Mouse (Mus musculus) heart, embryonic 11.5 days (tissue): Measurements from ENCODE around the gene Dock4. TPM values are rescaled to one million over a fixed set of nuclear protein-coding genes. Genes with fewer than 3 reads are reported as not detected.

Experiments
- ATAC-seq: fragments of 200-750 bp; cut with Nextera tagmentation; replicated peaks from 2 replicates; pipeline ENCODE4 v1.8.0; 2017; ENCODE audit warnings: moderate library complexity; ENCODE audit not compliant: insufficient number of reproducible peaks, low FRiP score, low TSS enrichment
- H3K27ac ChIP-seq: fragments of 300-500 bp; sonication (generic); 2 replicates; pipeline ENCODE4 v1.5.1; 2014; ENCODE audit warnings: mild to moderate bottlenecking, low read depth, low read length
- H3K27me3 ChIP-seq: fragments of 300-500 bp; sonication (generic); 2 replicates; pipeline ENCODE4 v1.6.1; 2014; ENCODE audit warnings: mild to moderate bottlenecking, low read length, mixed read lengths; ENCODE audit not compliant: control insufficient read depth, insufficient read depth
- H3K36me3 ChIP-seq: fragments of 300-500 bp; sonication (generic); 2 replicates; pipeline ENCODE4 v1.6.1; 2014; ENCODE audit warnings: mild to moderate bottlenecking, low read length, moderate library complexity, mixed read lengths; ENCODE audit not compliant: control insufficient read depth, insufficient read depth
- H3K4me1 ChIP-seq: fragments of 300-500 bp; sonication (generic); 2 replicates; pipeline ENCODE4 v1.6.1; 2014; ENCODE audit warnings: low read length; ENCODE audit not compliant: control insufficient read depth, insufficient read depth
- H3K4me2 ChIP-seq: fragments of 300-500 bp; sonication (generic); 2 replicates; pipeline ENCODE4 v1.6.1; 2014; ENCODE audit warnings: mild to moderate bottlenecking, moderate library complexity
- H3K4me3 ChIP-seq: fragments of 300-500 bp; sonication (generic); 2 replicates; pipeline ENCODE4 v1.5.1; 2014; ENCODE audit warnings: low read depth, low read length
- H3K9ac ChIP-seq: fragments of 300-500 bp; sonication (generic); 2 replicates; pipeline ENCODE4 v1.6.1; 2014; ENCODE audit warnings: mild to moderate bottlenecking, low read depth, low read length, moderate library complexity
- H3K9me3 ChIP-seq: fragments of 300-500 bp; sonication (generic); replicated peaks from 2 replicates; pipeline ENCODE4 v1.6.1; 2016; ENCODE audit warnings: low read length; ENCODE audit not compliant: control insufficient read depth
- WGBS: fragments of 180-500 bp; shearing (Covaris S2); extraction: QIAGEN DNeasy Blood & Tissue Kit; methylation state at CpG from one replicate; pipeline ENCODE4 v1.1.7; 2014; ENCODE audit not compliant: insufficient replicate concordance; 5-methylcytosine and 5-hydroxymethylcytosine counted together
- polyA plus RNA-seq: library from polyadenylated mRNA; unstranded; fragments of >200 nt; fragmentation: Nextera tagmentation; extraction: Ambion mirVana; gene quantifications from 2 replicates; pipeline ENCODE4 v1.2.1, GENCODE M21; 2014

Dock4 gene
- polyA plus RNA-seq, 1 experiment from 2014 or later: 8.1 TPM

DNA sequence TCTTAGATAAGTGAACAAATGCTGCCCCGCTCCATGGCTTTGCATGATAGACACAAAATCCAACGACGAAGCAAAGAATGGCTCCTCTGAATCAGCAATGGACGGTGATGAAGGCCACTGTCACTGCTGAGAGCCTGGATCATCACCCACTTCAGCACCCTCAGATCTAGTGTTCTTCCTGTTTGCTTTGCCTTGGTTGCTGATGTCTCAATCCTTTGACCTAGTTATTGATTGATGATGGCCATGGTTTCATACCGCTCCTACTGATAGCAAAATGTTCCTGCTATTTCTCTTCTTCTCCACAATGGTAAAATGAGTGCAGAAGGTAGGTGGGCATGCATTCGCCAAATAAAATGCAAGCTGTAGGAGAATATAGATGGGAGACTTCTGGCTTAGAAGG, 150.7 kb downstream of the Dock4 start:
- H3K4me1 ChIP-seq: peaks cover 3% of the 10 kb centered on the region; the same call in 1 of the 2 replicates
- H3K4me3 ChIP-seq: no peak overlapping the region
- H3K27ac ChIP-seq: no peak overlapping the region
- no peaks in the 10 kb centered on the region for H3K9me3 ChIP-seq
- no peak for ATAC-seq
- no peaks in the 10 kb centered on the region for H3K27me3 ChIP-seq
- WGBS: 52% methylated on average over 6 of the region's 6 CpGs
- no peak overlapping the region for H3K4me2 ChIP-seq
- no peaks in the 10 kb centered on the region for H3K36me3 ChIP-seq
- no peak overlapping the region for H3K9ac ChIP-seq

DNA sequence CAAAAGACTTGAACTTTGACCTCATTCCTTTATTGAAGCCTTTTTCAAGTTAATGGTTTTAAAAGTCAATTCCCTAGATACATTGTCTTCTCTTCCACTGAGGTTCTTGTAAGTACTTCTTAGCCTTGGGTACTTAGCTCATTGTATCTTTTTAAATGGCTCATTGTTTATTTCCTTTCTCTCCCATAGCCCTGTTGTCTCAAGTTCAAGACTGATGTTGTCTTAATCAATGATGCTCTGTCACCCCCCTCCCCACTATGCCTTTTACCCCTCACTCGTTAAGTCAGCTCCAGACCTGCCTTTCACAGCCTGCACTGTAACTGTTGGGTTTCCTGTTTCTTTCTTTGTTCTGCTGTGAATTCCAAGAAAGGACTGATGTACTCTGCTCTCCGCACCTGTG, 154.2 kb downstream of the Dock4 start:
- Histone ChIP-seq H3K9me3 (no peaks in the 10 kb centered on the region), H3K27me3 (no peaks in the 10 kb centered on the region), H3K4me1 (no peaks in the 10 kb centered on the region), H3K27ac (no peak overlapping the region), H3K9ac (no peak overlapping the region), H3K4me2 (no peak overlapping the region), H3K36me3 (no peaks in the 10 kb centered on the region), H3K4me3 (no peak overlapping the region)
- 64% methylated on average over 2 of the region's 2 CpGs for whole genome bisulfite sequencing
- ATAC-seq: no peak

- no peak for ATAC-seq
Observed at GRCm38 (mm10) chr12:40605565-40605964, 159.8 kb downstream of the Dock4 start.

DNA sequence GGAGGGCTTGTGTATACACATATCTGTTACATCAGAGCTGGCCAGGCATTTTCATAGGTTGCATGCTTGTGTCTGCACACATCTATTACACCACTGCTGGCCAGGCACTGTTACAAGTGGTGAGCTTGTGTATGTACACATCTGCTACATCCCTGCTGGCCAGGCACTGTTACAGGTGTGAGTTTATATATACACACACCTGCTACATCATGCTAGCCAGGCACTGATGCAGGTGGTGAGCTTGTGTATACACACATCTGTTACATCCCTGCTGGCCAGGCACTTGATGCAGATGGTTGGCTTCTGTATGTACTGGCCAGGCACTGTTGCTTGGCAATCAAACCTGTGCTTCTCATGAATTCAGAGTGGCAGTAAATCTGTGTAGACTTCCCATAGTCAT, 177.2 kb downstream of the Dock4 start:
- Histone ChIP-seq H3K9ac (no peak overlapping the region), H3K4me2 (no peak overlapping the region), H3K27me3 (no peaks in the 10 kb centered on the region), H3K4me3 (no peak overlapping the region), H3K27ac (no peak overlapping the region), H3K9me3 (no peaks in the 10 kb centered on the region), H3K4me1 (no peaks in the 10 kb centered on the region), H3K36me3 (no peaks in the 10 kb centered on the region)
- ATAC-seq: no peak

More at GRCm38 (mm10) chr12:40605565-40605964, 159.8 kb downstream of the Dock4 start:
- 82% methylated on average over 4 of the region's 4 CpGs for WGBS
- Histone ChIP-seq H3K9me3 (no peaks in the 10 kb centered on the region), H3K27ac (no peak overlapping the region), H3K27me3 (no peaks in the 10 kb centered on the region), H3K4me1 (no peaks in the 10 kb centered on the region), H3K4me3 (no peak overlapping the region), H3K4me2 (no peak overlapping the region), H3K9ac (no peak overlapping the region), H3K36me3 (no peaks in the 10 kb centered on the region)

GRCm38 (mm10) chr12:40626521-40626920, 180.8 kb downstream of the Dock4 start:
- Histone ChIP-seq H3K9ac (no peak overlapping the region), H3K27ac (no peak overlapping the region), H3K36me3 (no peaks in the 10 kb centered on the region), H3K4me1 (no peaks in the 10 kb centered on the region), H3K27me3 (no peaks in the 10 kb centered on the region), H3K4me3 (no peak overlapping the region), H3K9me3 (no peaks in the 10 kb centered on the region), H3K4me2 (no peak overlapping the region)
- 75% methylated on average over 1 of the region's 1 CpGs for WGBS
- no peak for ATAC-seq

- Histone ChIP-seq H3K27ac (no peak overlapping the region), H3K4me1 (no peaks in the 10 kb centered on the region), H3K36me3 (no peaks in the 10 kb centered on the region), H3K9ac (no peak overlapping the region), H3K4me2 (no peak overlapping the region), H3K27me3 (no peaks in the 10 kb centered on the region), H3K9me3 (no peaks in the 10 kb centered on the region), H3K4me3 (no peak overlapping the region)
- 81% methylated on average over 2 of the region's 2 CpGs for WGBS
- ATAC-seq: no peak
Observed at GRCm38 (mm10) chr12:40633242-40633641, 187.5 kb downstream of the Dock4 start.

- H3K9me3 ChIP-seq: no peaks in the 10 kb centered on the region
Observed at GRCm38 (mm10) chr12:40634169-40634568, 188.4 kb downstream of the Dock4 start.

DNA sequence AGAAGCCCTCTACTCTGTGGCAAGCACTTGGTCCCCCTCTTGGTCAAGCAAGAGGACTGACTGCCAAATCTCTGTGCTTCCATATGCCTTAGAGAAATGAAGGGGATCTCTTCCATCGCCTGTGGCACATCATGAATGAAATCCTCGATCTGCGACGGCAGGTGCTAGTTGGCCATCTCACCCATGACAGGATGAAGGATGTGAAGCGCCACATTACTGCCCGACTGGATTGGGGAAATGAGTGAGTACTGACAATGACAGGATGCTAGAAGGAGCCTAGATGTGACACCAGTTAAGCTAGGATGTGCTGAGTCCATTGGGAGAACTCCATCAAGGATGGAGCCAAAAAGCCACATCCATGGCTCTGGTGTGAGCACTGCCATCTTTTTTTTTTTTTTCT, 190.2 kb downstream of the Dock4 start:
- no peak overlapping the region for H3K27ac ChIP-seq
- no peak overlapping the region for H3K4me3 ChIP-seq
- WGBS: 87% methylated on average over 6 of the region's 6 CpGs
- no peaks in the 10 kb centered on the region for H3K27me3 ChIP-seq
- H3K4me1 ChIP-seq: no peaks in the 10 kb centered on the region
- no peaks in the 10 kb centered on the region for H3K36me3 ChIP-seq
- no peak overlapping the region for H3K9ac ChIP-seq
- H3K9me3 ChIP-seq: no peaks in the 10 kb centered on the region
- no peak overlapping the region for H3K4me2 ChIP-seq
- no peak for ATAC-seq

More at GRCm38 (mm10) chr12:40634169-40634568, 188.4 kb downstream of the Dock4 start:
- H3K36me3 ChIP-seq: no peaks in the 10 kb centered on the region
- no peak overlapping the region for H3K4me3 ChIP-seq
- H3K27ac ChIP-seq: no peak overlapping the region
- H3K4me2 ChIP-seq: no peak overlapping the region
- H3K9ac ChIP-seq: no peak overlapping the region
- H3K4me1 ChIP-seq: no peaks in the 10 kb centered on the region
- 72% methylated on average over 7 of the region's 7 CpGs for WGBS
- ATAC-seq: no peak
- no peaks in the 10 kb centered on the region for H3K27me3 ChIP-seq

DNA sequence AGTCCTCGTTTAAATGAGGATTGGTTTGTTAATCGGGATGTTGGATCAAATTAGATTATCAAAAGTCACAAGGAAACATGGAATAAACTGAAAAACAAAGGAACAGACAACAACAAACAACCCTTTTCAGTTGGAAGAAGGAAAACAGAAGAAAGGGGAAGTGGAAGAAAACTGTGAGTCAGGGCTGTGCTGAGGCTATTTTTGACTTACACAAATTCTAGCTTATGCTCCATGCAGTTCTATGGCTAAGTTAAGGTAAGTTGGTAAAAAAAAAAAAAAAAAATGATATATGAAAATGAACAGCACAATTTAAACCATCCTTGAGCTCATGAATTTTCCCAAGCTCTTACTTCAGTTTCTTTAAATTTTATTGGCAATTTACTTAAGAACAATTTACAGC, 191.7 kb downstream of the Dock4 start:
- Histone ChIP-seq H3K4me2 (no peak overlapping the region), H3K27me3 (no peaks in the 10 kb centered on the region), H3K4me3 (no peak overlapping the region), H3K9me3 (no peaks in the 10 kb centered on the region), H3K36me3 (no peaks in the 10 kb centered on the region), H3K27ac (no peak overlapping the region), H3K4me1 (no peaks in the 10 kb centered on the region), H3K9ac (no peak overlapping the region)
- 88% methylated on average over 2 of the region's 2 CpGs for WGBS
- ATAC-seq: no peak
